Mouse (Mus musculus) intestine, embryonic 14.5 days (tissue): Measurements from ENCODE around the gene Ifit1bl2. TPM values are rescaled to one million over a fixed set of nuclear protein-coding genes. Genes with fewer than 3 reads are reported as not detected.

Experiments used
- ATAC-seq: fragments of 200-750 bp; cut with Nextera tagmentation; replicated peaks from 2 replicates; pipeline ENCODE4 v1.8.0; 2017; ENCODE audit warnings: low read depth, moderate number of reproducible peaks, moderate TSS enrichment, moderate library complexity; ENCODE audit not compliant: low FRiP score, low TSS enrichment
- DNase-seq: peaks from one replicate; pipeline ENCODE4 v3.0.0-alpha.2; 2018; ENCODE audit warnings: low spot score
- H3K27ac ChIP-seq: fragments of 300-500 bp; sonication (generic); 2 replicates; pipeline ENCODE4 v1.5.1; 2014; ENCODE audit warnings: low read depth, mild to moderate bottlenecking, control low read depth
- H3K27me3 ChIP-seq: fragments of 300-500 bp; sonication (generic); replicated peaks from 2 replicates; pipeline ENCODE4 v1.6.1; 2014; ENCODE audit warnings: low read length, control low read depth; ENCODE audit not compliant: control insufficient read depth, insufficient read depth
- H3K36me3 ChIP-seq: fragments of 300-500 bp; sonication (generic); 2 replicates; pipeline ENCODE4 v1.6.1; 2014; ENCODE audit warnings: low read length, control low read depth; ENCODE audit not compliant: control insufficient read depth, insufficient read depth
- H3K4me1 ChIP-seq: fragments of 300-500 bp; sonication (generic); replicated peaks from 2 replicates; pipeline ENCODE4 v1.6.1; 2014; ENCODE audit warnings: low read length, control low read depth, mixed read lengths; ENCODE audit not compliant: control insufficient read depth, insufficient read depth
- H3K4me2 ChIP-seq: fragments of 300-500 bp; sonication (generic); 2 replicates; pipeline ENCODE4 v1.6.1; 2014; ENCODE audit warnings: low read length
- H3K4me3 ChIP-seq: fragments of 300-500 bp; sonication (generic); 2 replicates; pipeline ENCODE4 v1.5.1; 2014; ENCODE audit warnings: low read depth, low read length, control low read depth, mixed read lengths
- H3K9ac ChIP-seq: fragments of 300-500 bp; sonication (generic); 2 replicates; pipeline ENCODE4 v1.6.1; 2014; ENCODE audit warnings: mild to moderate bottlenecking, low read length
- H3K9me3 ChIP-seq: fragments of 300-500 bp; sonication (generic); 2 replicates; pipeline ENCODE4 v1.6.1; 2016; ENCODE audit warnings: low read length, control low read depth; ENCODE audit not compliant: control insufficient read depth
- WGBS: fragments of 180-500 bp; shearing (Covaris S2); extraction: QIAGEN DNeasy Blood & Tissue Kit; methylation state at CpG from one replicate; pipeline ENCODE4 v1.1.7; 2014; 5-methylcytosine and 5-hydroxymethylcytosine counted together
- polyA plus RNA-seq: library from polyadenylated mRNA; unstranded; fragments of >200 nt; fragmentation: Nextera tagmentation; extraction: Ambion mirVana; gene quantifications from 2 replicates; pipeline ENCODE4 v1.2.1, GENCODE M21; 2014

The Ifit1bl2 gene
- 0.14 and 0.17 TPM in 2 replicates for polyA plus RNA-seq

DNA sequence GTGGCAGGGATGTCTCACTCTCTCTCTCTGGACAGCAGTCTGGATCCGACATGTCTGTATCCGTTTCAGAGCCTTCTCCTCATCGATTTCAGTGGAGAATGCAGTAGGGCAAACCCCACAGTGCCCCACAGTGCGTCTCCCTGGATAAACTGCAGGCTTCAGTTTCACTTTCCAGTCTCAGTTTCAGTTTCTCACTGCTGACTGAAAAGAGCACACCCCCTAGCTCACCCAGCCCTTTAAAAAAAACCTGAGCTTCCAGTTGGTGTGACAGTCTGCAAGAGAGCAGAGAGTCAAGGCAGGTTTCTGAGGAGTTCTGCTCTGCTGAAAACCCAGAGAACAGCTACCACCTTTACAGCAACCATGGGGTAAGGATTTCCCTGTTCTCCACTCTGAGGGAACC lies at the start of gene Ifit1bl2, which contains the start of gene Ifit1:
TSS of gene Ifit1bl2 (minus strand) at position 121 of the 400 bp plus-strand sequence.
TSS of gene Ifit1 (plus strand) at position 249 of the 400 bp plus-strand sequence.
- no peaks in the 10 kb centered on the region for H3K9me3 ChIP-seq
- no peak within 1 kb of the TSS for H3K27ac ChIP-seq
- no peaks in the 10 kb centered on the region for H3K27me3 ChIP-seq
- no peak within 1 kb of the TSS for H3K9ac ChIP-seq
- no peaks in the 10 kb centered on the region for H3K36me3 ChIP-seq
- peak; percentile 54 for DNase-seq
- H3K4me3 ChIP-seq, result peak within 1 kb of the TSS; percentile 2; the same call in 1 of the 2 replicates
- WGBS, result 35% methylated on average over 4 of the region's 4 CpGs
- no peaks in the 10 kb centered on the region for H3K4me1 ChIP-seq
- peak within 1 kb of the TSS; percentile 24 for H3K4me2 ChIP-seq
- no peak for ATAC-seq

DNA sequence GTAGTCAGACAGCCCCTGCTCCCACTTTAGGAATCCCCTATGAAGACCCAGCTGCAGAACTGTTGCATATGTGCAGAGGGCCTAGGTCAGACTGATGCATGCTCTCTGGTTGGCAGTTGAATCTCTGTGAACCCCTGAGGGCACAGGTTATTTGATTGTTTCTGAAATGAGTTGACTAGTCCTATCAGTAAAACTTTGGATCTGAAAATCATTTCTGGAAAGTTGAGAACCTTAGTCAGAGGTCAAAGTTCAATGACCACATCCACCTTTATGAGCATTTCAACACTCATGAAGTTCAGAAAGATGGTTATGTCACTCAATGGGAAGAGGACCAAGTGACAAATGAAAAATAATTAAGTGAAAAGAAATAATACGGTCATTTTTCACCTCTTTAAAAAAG lies 45.0 kb upstream of the Ifit1bl2 start:
- Histone ChIP-seq H3K27me3 (no peaks in the 10 kb centered on the region), H3K9ac (no peak overlapping the region), H3K9me3 (no peaks in the 10 kb centered on the region), H3K36me3 (no peaks in the 10 kb centered on the region), H3K4me1 (no peaks in the 10 kb centered on the region), H3K4me3 (no peak overlapping the region), H3K27ac (no peak overlapping the region), H3K4me2 (no peak overlapping the region)
- ATAC-seq (no peak), DNase-seq (no peak)
- 100% methylated on average over 1 of the region's 1 CpGs for WGBS

DNA sequence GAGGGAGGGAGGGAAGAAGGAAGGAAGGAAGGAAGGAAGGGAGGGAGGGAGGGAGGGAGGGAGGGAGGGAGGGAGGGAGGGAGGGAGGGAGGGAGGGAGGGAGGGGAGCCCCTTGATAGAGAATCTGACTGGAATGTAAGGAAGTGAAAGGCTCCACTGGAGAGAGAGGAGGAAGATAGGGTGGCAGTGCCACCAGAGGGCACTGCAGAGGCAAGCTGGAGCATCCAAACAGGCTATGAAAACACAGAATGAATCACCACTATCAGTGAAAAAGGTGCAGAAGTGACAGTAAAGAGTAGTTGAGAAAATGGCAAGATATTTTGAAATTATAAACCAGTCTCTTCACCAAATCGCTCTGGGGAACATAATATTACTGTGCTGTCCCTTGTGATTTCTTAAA lies 44.3 kb upstream of the Ifit1bl2 start:
- Histone ChIP-seq H3K27me3 (no peaks in the 10 kb centered on the region), H3K9ac (no peak overlapping the region), H3K4me3 (no peak overlapping the region), H3K27ac (no peak overlapping the region), H3K36me3 (no peaks in the 10 kb centered on the region), H3K4me2 (no peak overlapping the region), H3K9me3 (no peaks in the 10 kb centered on the region), H3K4me1 (no peaks in the 10 kb centered on the region)
- DNase-seq (no peak), ATAC-seq (no peak)
- 54% methylated on average over 1 of the region's 1 CpGs for WGBS

DNA sequence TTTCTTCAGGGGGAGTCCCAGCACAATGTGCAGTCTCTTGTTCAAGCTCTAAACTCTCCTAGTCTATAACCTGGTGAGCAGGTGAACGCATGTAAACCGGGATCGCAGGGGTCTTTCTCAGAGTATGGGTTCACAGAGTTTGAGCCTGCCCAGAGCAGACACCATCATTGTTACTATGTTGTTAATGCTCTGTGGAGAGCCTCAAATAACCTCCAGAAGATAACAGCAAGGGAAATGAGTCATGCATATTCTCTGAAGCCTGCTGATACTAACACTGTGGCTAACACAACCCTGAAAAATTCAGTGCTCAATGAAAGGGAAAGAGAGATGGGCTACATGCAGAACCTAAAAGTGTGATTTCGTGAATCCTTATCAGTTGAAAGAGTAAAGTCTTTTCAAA lies 37.9 kb upstream of the Ifit1bl2 start:
- Histone ChIP-seq H3K27me3 (no peaks in the 10 kb centered on the region), H3K27ac (no peak overlapping the region), H3K9ac (no peak overlapping the region), H3K4me1 (no peaks in the 10 kb centered on the region), H3K4me2 (no peak overlapping the region), H3K9me3 (no peaks in the 10 kb centered on the region), H3K4me3 (no peak overlapping the region), H3K36me3 (no peaks in the 10 kb centered on the region)
- 87% methylated on average over 4 of the region's 4 CpGs for WGBS
- ATAC-seq (no peak), DNase-seq (no peak)

DNA sequence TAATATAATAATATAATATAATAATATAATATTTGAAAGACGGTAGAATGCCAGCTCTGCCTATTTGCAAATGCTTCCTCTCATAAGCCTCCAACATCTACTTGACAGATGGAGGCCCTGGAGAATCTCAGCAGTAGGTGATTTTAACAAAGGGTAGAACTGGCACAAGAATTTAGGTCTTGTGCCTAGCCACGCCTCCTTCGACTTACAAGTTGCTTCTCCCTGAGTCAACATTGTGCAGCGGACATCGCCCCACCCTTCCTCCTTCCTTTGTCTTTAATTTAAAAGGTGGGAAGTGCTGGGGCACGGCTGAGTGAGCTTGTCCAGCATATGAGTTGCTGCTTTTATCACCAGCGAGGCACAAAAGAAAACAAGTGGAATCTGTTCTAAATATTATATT lies 32.9 kb upstream of the Ifit1bl2 start:
- H3K4me1 ChIP-seq, result no peaks in the 10 kb centered on the region
- H3K36me3 ChIP-seq, result no peaks in the 10 kb centered on the region
- H3K27me3 ChIP-seq, result no peaks in the 10 kb centered on the region
- ATAC-seq, result no peak
- H3K4me3 ChIP-seq, result no peak overlapping the region
- WGBS, result 60% methylated on average over 7 of the region's 7 CpGs
- H3K9me3 ChIP-seq, result no peaks in the 10 kb centered on the region
- DNase-seq, result no peak
- no peak overlapping the region for H3K9ac ChIP-seq
- no peak overlapping the region for H3K27ac ChIP-seq
- no peak overlapping the region for H3K4me2 ChIP-seq

DNA sequence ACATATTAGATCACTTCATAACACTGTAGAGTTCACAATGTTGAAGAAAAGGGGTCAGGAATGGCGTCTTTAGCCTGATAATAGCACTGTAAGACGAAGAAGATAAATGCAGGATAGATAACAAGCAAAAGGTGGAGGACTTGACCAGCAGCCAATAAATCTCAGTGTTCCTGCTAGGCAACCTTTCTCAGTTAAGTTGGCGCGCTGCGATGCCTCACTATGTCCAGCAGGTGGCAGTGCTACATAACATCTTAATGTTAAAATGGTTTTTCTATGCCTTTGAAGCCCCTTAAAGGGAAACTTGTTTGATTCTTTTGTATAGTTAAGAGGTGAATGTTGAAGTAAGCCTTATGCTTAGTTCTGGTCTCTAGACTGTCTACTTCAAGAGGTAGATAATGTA lies 25.6 kb upstream of the Ifit1bl2 start:
- Histone ChIP-seq H3K4me1 (no peaks in the 10 kb centered on the region), H3K27me3 (no peaks in the 10 kb centered on the region), H3K9me3 (no peaks in the 10 kb centered on the region), H3K4me3 (no peak overlapping the region), H3K36me3 (no peaks in the 10 kb centered on the region), H3K4me2 (no peak overlapping the region), H3K9ac (no peak overlapping the region), H3K27ac (no peak overlapping the region)
- no peak for ATAC-seq
- 0% methylated on average over 5 of the region's 5 CpGs for WGBS
- peak; percentile 89 for DNase-seq

DNA sequence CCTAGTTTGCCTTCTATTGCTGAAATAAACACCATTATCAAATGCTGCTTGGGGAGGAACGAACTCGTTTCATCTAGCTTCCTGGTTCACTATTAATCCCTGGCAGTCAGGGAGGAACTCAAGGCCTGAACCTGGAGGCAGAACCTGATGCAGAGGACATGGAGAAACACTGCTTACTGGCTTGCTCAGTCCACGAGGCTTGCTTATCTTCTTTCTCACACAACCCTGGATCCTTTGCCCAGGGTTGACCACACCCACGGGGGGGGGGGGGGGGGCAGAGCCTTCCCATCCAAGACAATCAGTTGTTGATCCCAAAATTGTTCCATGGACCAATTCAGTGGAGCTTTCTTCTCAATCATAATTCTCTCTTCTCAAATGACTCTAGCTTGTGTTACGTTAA lies 22.2 kb upstream of the Ifit1bl2 start:
- no peak overlapping the region for H3K4me2 ChIP-seq

DNA sequence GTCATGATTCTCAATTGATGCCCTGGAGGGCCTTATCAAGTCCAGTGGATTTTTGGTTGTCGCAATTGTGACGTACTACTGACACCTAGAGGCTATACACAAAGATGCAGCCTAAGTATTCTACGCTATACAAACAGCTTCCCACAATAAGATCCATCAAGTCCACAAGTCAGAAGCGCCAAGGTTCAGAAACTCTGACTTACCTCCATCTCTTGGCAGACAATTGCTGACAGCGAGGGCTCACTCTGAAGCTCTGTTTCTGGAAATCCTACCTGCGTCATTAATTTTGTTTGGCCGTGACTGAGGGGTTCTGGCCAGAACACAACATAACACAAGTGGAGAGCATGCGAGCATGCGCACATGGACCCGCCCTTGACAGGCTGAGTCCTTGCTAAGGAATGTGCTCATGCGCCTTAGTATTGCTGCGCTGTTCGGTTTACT lies 21.5 kb upstream of the Ifit1bl2 start:
- 10% methylated on average over 13 of the region's 13 CpGs for WGBS
- no peaks in the 10 kb centered on the region for H3K36me3 ChIP-seq

More for the DNA sequence above, 22.2 kb upstream of the Ifit1bl2 start:
- H3K27me3 ChIP-seq, result no peaks in the 10 kb centered on the region
- no peaks in the 10 kb centered on the region for H3K9me3 ChIP-seq
- H3K27ac ChIP-seq, result no peak overlapping the region
- DNase-seq (no peak), ATAC-seq (no peak)
- no peak overlapping the region for H3K9ac ChIP-seq
- H3K4me3 ChIP-seq, result no peak overlapping the region
- H3K36me3 ChIP-seq, result no peaks in the 10 kb centered on the region
- WGBS, result 45% methylated on average over 5 of the region's 5 CpGs
- no peaks in the 10 kb centered on the region for H3K4me1 ChIP-seq

DNA sequence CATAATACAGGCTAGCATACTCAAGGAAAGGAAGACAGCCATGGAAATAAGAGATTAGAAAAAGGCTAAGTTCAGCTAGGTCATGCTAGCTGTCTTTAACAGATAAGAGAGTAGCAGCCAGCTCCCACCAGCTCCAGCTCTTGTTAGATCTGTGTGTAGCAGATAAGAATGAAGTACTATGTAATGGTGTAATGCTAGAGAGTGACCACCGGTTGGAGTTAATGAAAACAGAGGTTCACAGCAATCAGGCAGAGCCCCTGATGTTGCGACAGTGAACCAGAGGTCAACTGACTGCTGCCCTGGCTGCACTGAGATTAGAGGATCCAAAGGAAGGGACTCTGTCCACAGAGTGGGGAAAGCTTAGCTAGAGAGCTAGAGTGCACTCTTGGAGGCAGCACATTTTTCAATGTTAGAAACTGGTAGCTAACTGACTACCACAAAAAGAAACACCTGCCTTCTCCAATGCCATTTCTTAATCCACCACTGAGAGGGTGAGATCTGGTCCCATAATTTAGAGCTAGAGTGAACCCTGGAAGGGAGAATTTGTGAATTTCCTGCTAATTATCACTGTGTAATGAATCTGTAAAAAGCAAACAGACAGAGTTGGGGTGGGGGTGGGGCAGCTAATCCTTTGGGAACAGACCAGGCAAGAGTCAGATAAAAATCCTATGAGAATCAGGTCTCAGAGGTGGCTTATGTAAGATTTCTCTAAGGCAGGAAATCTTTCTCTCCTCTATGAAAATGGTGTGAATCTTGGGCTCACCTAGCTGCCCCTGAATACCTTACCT lies 16.2 kb upstream of the Ifit1bl2 start:
- H3K27ac ChIP-seq, result peak overlapping the region; percentile 3; the same call in 1 of the 2 replicates
- H3K27me3 ChIP-seq, result no peaks in the 10 kb centered on the region

More for the DNA sequence above, 21.5 kb upstream of the Ifit1bl2 start:
- no peaks in the 10 kb centered on the region for H3K4me1 ChIP-seq
- DNase-seq, result peak; percentile 90
- no peaks in the 10 kb centered on the region for H3K9me3 ChIP-seq
- no peaks in the 10 kb centered on the region for H3K27me3 ChIP-seq
- no peak overlapping the region for H3K9ac ChIP-seq
- peak; percentile 86 for ATAC-seq
- H3K4me3 ChIP-seq, result peak overlapping the region; percentile 38
- peak overlapping the region; percentile 56 for H3K4me2 ChIP-seq
- H3K27ac ChIP-seq, result no peak overlapping the region

More for the DNA sequence above, 16.2 kb upstream of the Ifit1bl2 start:
- Histone ChIP-seq H3K36me3 (no peaks in the 10 kb centered on the region), H3K9ac (no peak overlapping the region), H3K9me3 (no peaks in the 10 kb centered on the region), H3K4me3 (no peak overlapping the region), H3K4me2 (no peak overlapping the region), H3K4me1 (no peaks in the 10 kb centered on the region)
- ATAC-seq (0 out of 2 replicates have a peak, but pooled peaks have one; percentile 36), DNase-seq (no peak)
- WGBS, result 11% methylated on average over 2 of the region's 2 CpGs
